Comparison of ENCODE assay signal across 8 mouse cellular contexts in the genomic region with DNA sequence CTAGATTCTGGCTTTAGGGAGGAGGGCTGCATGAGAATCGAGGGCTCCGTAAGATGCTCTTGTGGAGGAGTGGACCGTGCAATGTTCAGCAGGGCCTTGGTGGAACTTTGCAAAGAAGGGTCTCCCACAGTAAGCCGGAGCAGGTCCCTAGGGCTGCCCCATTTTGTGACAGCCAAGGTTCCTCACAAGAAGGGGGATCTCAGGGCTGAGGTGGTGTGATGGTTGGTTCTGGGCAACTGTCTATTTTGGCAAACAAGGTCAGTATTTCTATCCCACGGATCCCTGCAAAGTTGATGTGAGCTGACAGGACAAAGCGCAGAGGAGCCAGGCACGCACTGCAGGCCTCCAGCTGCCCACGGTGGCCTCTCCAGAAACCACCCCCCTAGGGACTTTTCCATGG. TPM values are rescaled to one million over a fixed set of nuclear protein-coding genes. Genes with fewer than 3 reads are reported as not detected.
A peak's percentile ranks its signal among the peaks of the same experiment; 100 is the strongest.
DNase-seq lines count a peak whose midpoint lies in the region; ATAC-seq and TF ChIP-seq lines count a peak whose summit lies in the region.

No protein-coding gene starts in this region.

- peak overlapping the region; percentile 76 for H3K4me2 ChIP-seq in stomach, postnatal 0 days (replicated peaks; ENCODE audit: low read depth)

- H3K27me3 ChIP-seq in erythroblast, embryonic 14.5 days (ENCODE audit: control insufficient read depth): peaks cover 40% of the 10 kb centered on the region
- no peaks in the 10 kb centered on the region for H3K27me3 ChIP-seq in testis, adult 2 months (ENCODE audit: control insufficient read depth, insufficient read depth, low read length)
- no peaks in the 10 kb centered on the region for H3K27me3 ChIP-seq in stomach, postnatal 0 days (ENCODE audit: control insufficient read depth, insufficient read depth, low read length)

- no peaks in the 10 kb centered on the region; the same call in 1 of the 2 replicates for H3K9me3 ChIP-seq in erythroblast, embryonic 14.5 days (ENCODE audit: control insufficient read depth, low read length)
- no peaks in the 10 kb centered on the region for H3K9me3 ChIP-seq in stomach, postnatal 0 days (ENCODE audit: control insufficient read depth, low read length)

- peak overlapping the region; percentile 73 for H3K4me3 ChIP-seq in erythroblast, embryonic 14.5 days (replicated peaks)
- H3K4me3 ChIP-seq in testis, adult 2 months (ENCODE audit: control insufficient read depth, low read depth, low read length): peak overlapping the region; percentile 45
- H3K4me3 ChIP-seq in stomach, postnatal 0 days (ENCODE audit: low read depth, low read length): peak overlapping the region; percentile 47; the same call in 1 of the 2 replicates

- H3K27ac ChIP-seq in testis, adult 2 months (ENCODE audit: control insufficient read depth, insufficient read depth, low read depth, low read length): no peak overlapping the region
- H3K27ac ChIP-seq in stomach, postnatal 0 days (replicated peaks): no peak overlapping the region

- ATAC-seq in erythroblast, adult 5-6 weeks (replicated peaks; ENCODE audit: low FRiP score, poor library complexity, severe bottlenecking): no peak; the same call in 1 of the 2 replicates
- ATAC-seq in stomach, postnatal 0 days (ENCODE audit: low FRiP score, low TSS enrichment): no peak

- TF ChIP-seq CTCF in testis, adult 2 months (IDR thresholded peaks at IDR 0.05; ENCODE audit: control insufficient read depth, insufficient read depth, insufficient replicate concordance, low read depth, low read length): no peak
- TF ChIP-seq CTCF in stomach, postnatal 0 days (IDR thresholded peaks at IDR 0.05; ENCODE audit: low read depth): no peak

- DNase-seq in testis, postnatal 14 days (ENCODE audit: low spot score): no peak
- peak; percentile 9 for DNase-seq in liver
- no peak for DNase-seq in stomach, postnatal 0 days (ENCODE audit: low spot score)
- DNase-seq in layer of hippocampus, adult 11-12 months (ENCODE audit: low spot score): no peak
- no peak for DNase-seq in layer of hippocampus, adult 18-20 months (ENCODE audit: low spot score in 2 of 2)

- no peak for TF ChIP-seq EP300 in stomach, postnatal 0 days (optimal IDR thresholded peaks at IDR 0.05)

- H3K36me3 ChIP-seq in erythroblast, embryonic 14.5 days (ENCODE audit: control insufficient read depth): peaks cover 46% of the 10 kb centered on the region
- no peaks in the 10 kb centered on the region for H3K36me3 ChIP-seq in testis, adult 2 months (ENCODE audit: control insufficient read depth, insufficient read depth, low read length)
- H3K36me3 ChIP-seq in stomach, postnatal 0 days (ENCODE audit: control insufficient read depth, insufficient read depth, low read length): no peaks in the 10 kb centered on the region

- H3K9ac ChIP-seq in stomach, postnatal 0 days (ENCODE audit: low read length): no peak overlapping the region

- WGBS in stomach, postnatal 0 days: 37% methylated on average over 8 of the region's 8 CpGs

- H3K4me1 ChIP-seq in erythroblast, embryonic 14.5 days (ENCODE audit: control insufficient read depth): peaks cover 86% of the 10 kb centered on the region
- H3K4me1 ChIP-seq in testis, adult 2 months (ENCODE audit: control insufficient read depth, insufficient read depth, low read length): peaks cover 33% of the 10 kb centered on the region
- peaks cover 9% of the 10 kb centered on the region for H3K4me1 ChIP-seq in stomach, postnatal 0 days (replicated peaks; ENCODE audit: control insufficient read depth, insufficient read depth)

- no peak for TF ChIP-seq POLR2A in testis, adult 2 months (IDR thresholded peaks at IDR 0.05; ENCODE audit: control insufficient read depth, low read depth, low read length)

RNA-seq across cellular contexts. Expression of a gene that starts 3.0 kb away (rescaled TPM):
- polyA plus RNA-seq in erythroblast, embryonic 14.5 days (2012): 7.3 and 8.2 TPM in 2 replicates
- 5.2 and 11.7 TPM in 2 replicates for total RNA-seq in erythroblast, adult 5-6 weeks (2015; ENCODE audit: low replicate concordance)
- 5.6 and 7.1 TPM in 2 replicates for total RNA-seq in erythroblast, adult 5-6 weeks (2017; ENCODE audit: low replicate concordance)
- polyA plus RNA-seq in testis, adult 2 months (2012; rRNA removed): 3.7 and 4.4 TPM in 2 replicates
- 7.2 and 10.0 TPM in 2 replicates for polyA plus RNA-seq in stomach, postnatal 0 days (2015; fragmentation: Nextera tagmentation; extraction: Ambion mirVana)
- 1 to 10 TPM; 1.7 to 4.5 TPM for total RNA-seq in layer of hippocampus, adult 18-20 months (2021)

RNA-seq across cellular contexts. Expression of a gene that starts 18.6 kb away (rescaled TPM):
- 0.23 and 0.39 TPM in 2 replicates for polyA plus RNA-seq in erythroblast, embryonic 14.5 days (2012)
- total RNA-seq in erythroblast, adult 5-6 weeks (2015; ENCODE audit: low replicate concordance): 2.3 and 5.2 TPM in 2 replicates
- total RNA-seq in erythroblast, adult 5-6 weeks (2017; ENCODE audit: low replicate concordance): 4.4 and 6.0 TPM in 2 replicates
- polyA plus RNA-seq in testis, adult 2 months (2012; rRNA removed): 34.6 and 37.5 TPM in 2 replicates
- 1.1 and 1.4 TPM in 2 replicates for polyA plus RNA-seq in stomach, postnatal 0 days (2015; fragmentation: Nextera tagmentation; extraction: Ambion mirVana)
- total RNA-seq in layer of hippocampus, adult 18-20 months (2021): 1 to 10 TPM; 6.9 to 7.7 TPM

RNA-seq across cellular contexts. Expression of a gene that starts 39.9 kb away (rescaled TPM):
- polyA plus RNA-seq in erythroblast, embryonic 14.5 days (2012): 10.5 and 11.4 TPM in 2 replicates
- 70.3 and 83.2 TPM in 2 replicates for total RNA-seq in erythroblast, adult 5-6 weeks (2015; ENCODE audit: low replicate concordance)
- 121 and 148 TPM in 2 replicates for total RNA-seq in erythroblast, adult 5-6 weeks (2017; ENCODE audit: low replicate concordance)
- 97.0 and 111 TPM in 2 replicates for polyA plus RNA-seq in testis, adult 2 months (2012; rRNA removed)
- 60.7 and 63.8 TPM in 2 replicates for polyA plus RNA-seq in stomach, postnatal 0 days (2015; fragmentation: Nextera tagmentation; extraction: Ambion mirVana)
- 100 to 1,000 TPM; 136 TPM for total RNA-seq in layer of hippocampus, adult 18-20 months (2021)

Comparison
In these comparisons a context has a peak if more than half of its experiments do, and no peak if none do; other contexts are left out.
1. RNA of a gene that starts 18.6 kb away (polyA plus RNA-seq): 34.6 to 37.5 TPM in testis, adult 2 months; 1.1 to 1.4 TPM in stomach, postnatal 0 days and 0.23 to 0.39 TPM in erythroblast, embryonic 14.5 days; every median in the first group is over 10 times any median in the second.
2. Peak in every context shown above with its lines, with median percentiles within 50 percentile points of each other: H3K4me3 ChIP-seq.